In genomic region chr6:146751671-146752070, GRCm38 (mm10) we compare ENCODE assay signal across 8 mouse cellular contexts. TPM values are rescaled to one million over a fixed set of nuclear protein-coding genes. Genes with fewer than 3 reads are reported as not detected.
DNase-seq lines count a peak whose midpoint lies in the region; ATAC-seq and TF ChIP-seq lines count a peak whose summit lies in the region.

No protein-coding gene starts in this region.

- no peak overlapping the region for H3K27ac ChIP-seq in kidney, adult 2 months (ENCODE audit: insufficient read depth, low read depth, low read length)
- no peak overlapping the region for H3K27ac ChIP-seq in CH12.LX (ENCODE audit: insufficient read depth, low read depth)
- no peak overlapping the region for H3K27ac ChIP-seq in lung, embryonic 15.5 days

- no peak overlapping the region for H3K9ac ChIP-seq in CH12.LX (ENCODE audit: insufficient read depth, low read depth)
- H3K9ac ChIP-seq in lung, embryonic 15.5 days: no peak overlapping the region

- in situ Hi-C loops in CH12.LX (cut with MboI; ENCODE audit: low pct_ligation_motif_present, low pct_unique_long_range_greater_than_20kb, low sequenced_read_pairs): loop anchor here (25.0 kb wide), 1 partner anchor 339 kb away; no protein-coding TSS in a partner anchor

- no peaks in the 10 kb centered on the region for H3K9me3 ChIP-seq in CH12.LX (replicated peaks; ENCODE audit: low read length)
- H3K9me3 ChIP-seq in lung, embryonic 15.5 days: no peaks in the 10 kb centered on the region

- no peak for TF ChIP-seq RAD21 in CH12.LX (IDR thresholded peaks at IDR 0.05; ENCODE audit: low read depth, low read length)

- H3K4me1 ChIP-seq in kidney, adult 2 months (ENCODE audit: control insufficient read depth, insufficient read depth, low read length): peaks cover 7% of the 10 kb centered on the region; the same call in 1 of the 2 replicates
- peaks cover 30 to 83% of the 10 kb centered on the region in 2 experiments for H3K4me1 ChIP-seq in CH12.LX (ENCODE audit: control insufficient read depth in 1 of 2, insufficient read depth in 2 of 2)
- H3K4me1 ChIP-seq in lung, embryonic 15.5 days: 0 out of 2 replicates have a peak, but pooled peaks cover 4% of the 10 kb centered on the region

- peak; percentile 46; the same call in 1 of the 2 replicates for ATAC-seq in lung, embryonic 15.5 days (ENCODE audit: borderline replicate concordance, extremely low read depth, low FRiP score, low TSS enrichment)

- TF ChIP-seq EP300 in CH12.LX (IDR thresholded peaks at IDR 0.05; ENCODE audit: low read length): no peak

- dilution Hi-C loops in CH12.LX (cut with MboI; ENCODE audit: extremely low pct_ligation_motif_present, extremely low pct_unique_long_range_greater_than_20kb, low sequenced_read_pairs): no loop called here

- TF ChIP-seq CTCF in kidney, adult 2 months (conservative IDR thresholded peaks at IDR 0.05; ENCODE audit: insufficient read depth, insufficient read length, low read depth, low read length): no peak
- TF ChIP-seq CTCF in CH12.LX (conservative IDR thresholded peaks at IDR 0.05 in 1 of 2, IDR thresholded peaks at IDR 0.05 in 1 of 2; ENCODE audit: low read depth in 2 of 2, low read length in 2 of 2): no peak

- H3K4me2 ChIP-seq in CH12.LX (ENCODE audit: insufficient read depth, low read depth, poor library complexity, severe bottlenecking): peak overlapping the region; percentile 59; the same call in 1 of the 2 replicates
- no peak overlapping the region for H3K4me2 ChIP-seq in lung, embryonic 15.5 days

- no peak for TF ChIP-seq POLR2A in kidney, adult 2 months (IDR thresholded peaks at IDR 0.05; ENCODE audit: low read depth, low read length)
- TF ChIP-seq POLR2A in CH12.LX (IDR thresholded peaks at IDR 0.05; ENCODE audit: low read depth, low read length): no peak

- H3K4me3 ChIP-seq in kidney, adult 2 months (ENCODE audit: insufficient read depth, low read depth, low read length): no peak overlapping the region
- no peak overlapping the region for H3K4me3 ChIP-seq in CH12.LX (replicated peaks in 1 of 3; ENCODE audit: low read depth in 2 of 3, low read length in 2 of 3, poor library complexity in 1 of 3)
- no peak overlapping the region for H3K4me3 ChIP-seq in lung, embryonic 15.5 days

- H3K27me3 ChIP-seq in kidney, adult 2 months (replicated peaks; ENCODE audit: control insufficient read depth, insufficient read depth, low read length): no peaks in the 10 kb centered on the region
- no peaks in the 10 kb centered on the region for H3K27me3 ChIP-seq in CH12.LX (replicated peaks)
- no peaks in the 10 kb centered on the region for H3K27me3 ChIP-seq in lung, embryonic 15.5 days

- no peaks in the 10 kb centered on the region for H3K36me3 ChIP-seq in kidney, adult 2 months (ENCODE audit: control insufficient read depth, insufficient read depth, low read length)
- peaks cover 0 to 3% of the 10 kb centered on the region in 2 experiments for H3K36me3 ChIP-seq in CH12.LX (replicated peaks in 1 of 2; ENCODE audit: control insufficient read depth in 1 of 2, insufficient read depth in 1 of 2, low read length in 1 of 2)
- H3K36me3 ChIP-seq in lung, embryonic 15.5 days: no peaks in the 10 kb centered on the region

- 49% methylated on average over 1 of the region's 1 CpGs for WGBS in kidney, adult 2 months
- WGBS in lung, embryonic 15.5 days: 26% methylated on average over 1 of the region's 1 CpGs

- H3K79me2 ChIP-seq in CH12.LX (replicated peaks; ENCODE audit: control insufficient read depth, extremely low read depth, insufficient read depth, poor library complexity, severe bottlenecking): no peaks in the 10 kb centered on the region

- peak; percentile 20 for DNase-seq in kidney, adult 2 months
- no peak for DNase-seq in kidney, adult 8-10 months
- peak; percentile 49 for DNase-seq in CH12.LX (ENCODE audit: extremely low read depth)
- peak; percentile 64 for DNase-seq in fat pad, adult 2 months (ENCODE audit: extremely low read depth, low read depth, low spot score)
- no peak for DNase-seq in B cell, adult 2 months
- DNase-seq in frontal cortex, adult 2 months (ENCODE audit: extremely low spot score in 1 of 2, low spot score in 1 of 2): no peak
- no peak for DNase-seq in thymus, postnatal 36 days

TF ChIP-seq in CH12.LX, 34 proteins besides CTCF, POLR2A, EP300 and RAD21:
- TF ChIP-seq USF2 (conservative IDR thresholded peaks at IDR 0.05; ENCODE audit: low read depth, low read length): no peak
- peak; percentile 41; the same call in 1 of the 2 replicates for TF ChIP-seq TCF12 (IDR thresholded peaks at IDR 0.05; ENCODE audit: low read depth, low read length)
- no peak for TF ChIP-seq RCOR1 (conservative IDR thresholded peaks at IDR 0.05; ENCODE audit: low read depth, low read length)
- peak; percentile 44 for TF ChIP-seq BHLHE40 (IDR thresholded peaks at IDR 0.05; ENCODE audit: low read depth, low read length)
- TF ChIP-seq TBP (conservative IDR thresholded peaks at IDR 0.05; ENCODE audit: low read depth, low read length): peak; percentile 41; the same call in 1 of the 2 replicates

RNA-seq across cellular contexts. Expression of gene Stk38l, which starts 26.9 kb away (rescaled TPM):
- 3.9 and 4.3 TPM in 2 replicates for polyA plus RNA-seq in kidney, adult 2 months (2012; rRNA removed)
- 4.0 and 4.7 TPM in 2 replicates for total RNA-seq in CH12.LX (2012; rRNA removed)
- total RNA-seq in CH12.LX (2014; rRNA removed): 3.4 and 3.8 TPM in 2 replicates
- 5.2 and 5.8 TPM in 2 replicates for polyA plus RNA-seq in CH12.LX (2012; ENCODE audit: insufficient read length, low read depth)
- polyA plus RNA-seq in lung, embryonic 15.5 days (2015; fragmentation: Nextera tagmentation; extraction: Ambion mirVana): 14.8 and 15.5 TPM in 2 replicates
- polyA plus RNA-seq in frontal cortex, adult 2 months (2012; rRNA removed): 17.8 and 18.3 TPM in 2 replicates

RNA-seq across cellular contexts. Expression of gene Arntl2, which starts 44.2 kb away (rescaled TPM):
- 3.3 and 4.1 TPM in 2 replicates for polyA plus RNA-seq in kidney, adult 2 months (2012; rRNA removed)
- total RNA-seq in CH12.LX (2012; rRNA removed): not detected in 2 replicates
- total RNA-seq in CH12.LX (2014; rRNA removed): 0.07 TPM in 1 of 2 replicates, not detected in the other
- polyA plus RNA-seq in CH12.LX (2012; ENCODE audit: insufficient read length, low read depth): not detected in 2 replicates
- polyA plus RNA-seq in lung, embryonic 15.5 days (2015; fragmentation: Nextera tagmentation; extraction: Ambion mirVana): 5.3 and 5.6 TPM in 2 replicates
- polyA plus RNA-seq in frontal cortex, adult 2 months (2012; rRNA removed): 19.9 and 20.6 TPM in 2 replicates

Comparison
In these comparisons a context has a peak if more than half of its experiments do, and no peak if none do; other contexts are left out.
1. DNase-seq: peak in kidney, adult 2 months (single experiment), CH12.LX (single experiment) and fat pad, adult 2 months (single experiment); none in kidney, adult 8-10 months (0 of 2), B cell, adult 2 months (0 of 2), frontal cortex, adult 2 months (0 of 2) and thymus, postnatal 36 days (0 of 2).